Mouse (Mus musculus) left cerebral cortex, postnatal 4 days (tissue): ENCODE measurements around the gene Prss36. TPM values are rescaled to one million over a fixed set of nuclear protein-coding genes. Genes with fewer than 3 reads are reported as not detected.

Experiments used
- DNase-seq: peaks from one replicate; pipeline ENCODE4 v3.0.0-alpha.2; 2022
- intact Hi-C: fragments of 180-260 bp; cut with DNase I; formaldehyde crosslinking; loops from one replicate; pipeline ENCODE4 v1.15.1; 2025
- total RNA-seq, 2 experiments: library from RNA; stranded (reverse); gene quantifications; 2 replicates each; pipeline ENCODE4 v1.2.3; 2021

Prss36 gene
- total RNA-seq, 2 experiments from 2014 or later, result 13.5 to 15.5 TPM

DNA sequence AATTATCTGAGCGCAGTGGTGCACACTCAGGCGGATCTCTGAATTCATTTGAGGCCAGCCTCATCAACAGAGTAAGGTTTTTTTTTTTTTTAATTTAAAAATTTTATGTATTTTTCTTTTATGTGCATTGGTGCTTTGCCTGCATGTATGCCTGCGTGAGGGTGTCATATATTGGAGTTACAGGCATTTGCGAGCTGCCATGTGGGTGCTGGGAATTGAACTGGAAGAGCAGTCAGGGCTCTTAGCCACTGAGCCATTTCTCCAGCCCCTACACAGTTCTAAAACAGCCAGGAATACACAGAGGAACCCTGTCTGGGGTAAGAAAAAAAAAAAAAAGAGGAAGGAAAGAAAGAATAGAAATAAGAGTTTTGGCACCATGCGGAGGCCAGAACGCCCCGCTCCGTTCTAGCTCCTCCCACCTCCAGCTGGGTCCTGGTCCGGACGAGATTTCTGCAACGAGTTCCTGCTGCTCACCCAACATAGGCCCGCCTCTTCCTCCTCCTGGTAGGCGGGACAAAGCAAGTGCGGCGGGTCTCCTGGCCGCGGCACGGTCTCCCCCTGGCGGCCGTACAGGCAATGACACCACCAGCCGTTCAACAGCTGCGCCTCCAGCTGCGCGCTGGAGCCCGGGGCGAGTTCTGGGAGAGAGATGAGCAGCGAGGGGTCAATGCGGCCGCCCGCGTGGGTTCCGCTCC is 11.3 kb downstream of the Prss36 start:
- DNase-seq, result peak; percentile 94
- intact Hi-C loops, result no loop called here

DNA sequence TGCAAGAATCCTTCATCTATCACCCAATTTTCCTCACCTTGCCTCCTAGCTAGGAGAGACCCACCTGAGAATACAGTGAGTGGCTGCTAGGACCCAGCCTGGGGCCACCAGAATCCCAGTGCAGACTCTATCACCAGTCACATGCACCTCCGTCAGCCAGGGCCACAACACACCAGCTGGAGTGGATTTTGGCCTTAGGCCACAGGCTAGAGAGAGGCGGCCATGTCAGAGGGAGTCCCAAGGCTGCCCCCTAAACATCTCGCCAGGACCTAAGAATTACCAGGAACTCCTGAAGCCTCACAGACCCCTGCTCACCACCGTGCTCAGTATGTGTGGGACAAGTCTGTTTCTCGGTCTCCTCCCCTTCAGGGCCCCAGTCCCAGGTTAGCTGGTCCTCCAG is 12.4 kb downstream of the Prss36 start:
- DNase-seq, result no peak
- intact Hi-C loops, result no loop called here

DNA sequence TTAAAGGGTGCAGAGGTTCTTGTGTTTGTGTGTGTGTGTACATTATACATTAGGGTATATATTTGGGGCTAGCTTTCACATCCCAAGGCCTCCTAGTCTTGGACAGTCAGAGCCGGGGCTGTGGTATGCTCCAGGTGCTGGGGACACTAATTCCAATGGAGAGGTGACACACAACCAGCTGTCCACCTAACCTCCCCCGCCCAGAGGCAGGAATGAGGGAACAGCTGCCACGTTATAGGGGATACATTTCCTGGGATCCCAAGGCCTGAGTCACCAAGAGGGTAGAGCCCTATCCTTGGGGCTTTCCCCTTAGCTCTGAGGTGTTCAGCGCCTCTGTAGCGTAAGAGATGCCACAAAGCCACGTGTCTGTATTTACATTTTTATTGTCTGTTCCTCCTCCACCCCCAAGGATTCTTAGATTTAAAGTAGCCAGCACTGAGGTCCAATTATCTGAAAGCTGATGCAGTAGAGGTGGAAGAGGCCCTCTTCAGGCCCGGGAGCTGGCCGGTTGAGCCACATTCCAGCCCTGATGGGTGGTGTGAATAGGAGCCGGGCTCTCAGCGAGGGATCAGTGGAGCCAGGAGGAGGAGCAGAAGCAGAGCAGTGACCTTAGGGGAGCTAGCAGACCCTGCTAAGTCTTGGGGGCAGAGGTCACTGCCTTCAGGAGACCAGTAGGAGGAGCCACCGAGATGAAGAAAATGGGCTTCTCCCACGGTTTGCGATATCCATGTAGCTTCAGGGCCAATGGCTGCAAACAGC is 14.1 kb downstream of the Prss36 start:
- intact Hi-C loops, result no loop called here
- DNase-seq, result no peak

DNA sequence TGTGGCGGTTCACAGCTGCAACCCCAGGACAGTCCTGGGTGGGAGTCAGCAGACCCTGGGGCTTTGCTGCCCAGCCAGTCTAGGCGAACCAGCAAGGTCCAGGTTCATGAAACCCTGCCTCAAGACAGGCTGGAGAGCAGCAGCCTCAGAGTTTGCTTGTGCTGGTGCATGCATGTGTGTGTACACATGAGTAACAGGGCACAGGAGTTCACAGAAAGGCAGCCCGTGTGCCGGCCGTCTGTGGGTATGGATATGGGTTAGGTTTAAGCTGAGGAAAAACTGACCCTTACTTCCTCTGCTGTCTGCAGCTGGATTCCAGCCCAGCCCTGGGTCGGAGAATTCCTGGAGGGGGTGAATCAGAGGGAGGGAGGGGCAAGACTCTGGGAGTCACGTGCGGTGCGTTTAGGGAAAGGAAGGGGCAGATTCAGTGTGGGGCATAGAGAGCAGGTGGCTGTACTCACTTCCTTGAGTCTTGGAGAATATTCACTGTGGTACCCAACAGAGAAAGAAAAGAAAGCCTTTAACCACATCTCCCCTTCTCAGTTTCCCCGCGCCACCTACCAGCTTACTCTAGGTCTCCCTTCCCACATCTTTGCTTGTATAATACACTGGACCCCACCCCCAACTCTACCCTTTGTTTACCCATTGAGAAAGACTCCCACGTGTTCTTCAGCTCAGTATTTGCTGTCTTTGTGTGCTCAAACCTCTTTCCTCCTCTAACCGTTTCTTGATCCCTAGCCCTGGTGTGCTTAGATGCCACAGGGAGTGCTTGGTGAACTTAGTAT is 15.0 kb downstream of the Prss36 start:
- DNase-seq, result no peak
- intact Hi-C loops, result no loop called here

DNA sequence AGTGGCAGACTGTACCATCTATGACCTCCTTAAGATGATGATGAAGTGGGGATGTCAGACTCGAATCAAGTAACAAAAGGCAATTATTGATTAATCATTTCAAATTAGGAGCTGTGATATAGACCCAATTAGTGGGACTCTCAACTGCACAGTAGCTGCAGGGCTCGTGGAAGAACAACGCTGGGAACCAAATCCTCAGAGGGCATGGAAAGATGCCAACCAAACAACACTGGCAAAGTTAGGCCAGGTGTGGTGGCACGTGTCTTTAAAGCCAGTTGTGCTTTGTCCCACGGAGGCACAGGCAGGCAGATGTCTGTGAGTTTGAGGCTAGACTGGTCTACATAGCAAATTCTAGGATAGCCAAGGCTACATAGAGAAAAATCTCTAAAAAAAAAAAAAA is 15.9 kb downstream of the Prss36 start:
- no peak for DNase-seq
- intact Hi-C loops, result no loop called here

DNA sequence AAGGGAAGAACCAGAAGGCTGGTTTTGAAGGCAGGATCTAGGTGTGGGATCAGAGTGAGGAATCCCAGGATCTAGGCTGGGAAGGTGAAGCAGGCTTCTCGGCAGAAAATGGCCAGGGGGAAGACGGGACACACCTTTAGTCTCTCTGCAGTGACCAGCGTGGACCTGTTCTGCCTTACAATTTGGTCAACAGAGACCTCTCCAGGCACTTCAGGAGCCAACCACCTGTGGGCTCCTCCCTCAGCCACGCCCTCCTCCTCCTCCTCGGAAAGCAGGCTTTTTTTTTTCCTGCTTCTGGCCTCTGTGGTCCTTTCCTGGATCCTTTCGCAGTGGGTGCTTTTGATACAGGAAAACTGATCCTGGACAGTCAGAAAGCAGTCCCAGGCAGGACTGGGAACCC is 16.6 kb downstream of the Prss36 start, which contains the start of gene Prss8:
Gene Prss8 (minus strand): TSS at position 182 of the 400 bp plus-strand sequence.
- intact Hi-C loops, result no loop called here
- no peak for DNase-seq

DNA sequence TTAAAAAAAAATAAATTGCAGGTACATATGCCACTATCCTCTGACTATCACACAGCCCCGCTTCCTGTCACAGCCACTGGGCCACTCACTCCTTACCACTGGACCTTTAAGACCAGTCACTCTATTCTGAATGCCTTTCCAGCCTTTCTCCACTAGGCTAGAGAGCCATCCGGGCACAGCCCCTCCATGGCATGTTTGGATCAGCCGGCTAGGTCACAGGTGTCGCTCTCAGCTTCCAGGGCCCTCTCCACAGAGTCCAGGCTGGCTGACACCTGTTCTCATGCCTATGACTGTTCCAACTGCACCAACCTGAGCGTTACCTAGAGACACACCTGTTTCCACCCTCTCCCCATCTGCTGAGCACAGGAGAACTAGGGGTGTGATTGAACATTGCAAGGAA is 17.9 kb downstream of the Prss36 start:
- intact Hi-C loops, result no loop called here
- no peak for DNase-seq

DNA sequence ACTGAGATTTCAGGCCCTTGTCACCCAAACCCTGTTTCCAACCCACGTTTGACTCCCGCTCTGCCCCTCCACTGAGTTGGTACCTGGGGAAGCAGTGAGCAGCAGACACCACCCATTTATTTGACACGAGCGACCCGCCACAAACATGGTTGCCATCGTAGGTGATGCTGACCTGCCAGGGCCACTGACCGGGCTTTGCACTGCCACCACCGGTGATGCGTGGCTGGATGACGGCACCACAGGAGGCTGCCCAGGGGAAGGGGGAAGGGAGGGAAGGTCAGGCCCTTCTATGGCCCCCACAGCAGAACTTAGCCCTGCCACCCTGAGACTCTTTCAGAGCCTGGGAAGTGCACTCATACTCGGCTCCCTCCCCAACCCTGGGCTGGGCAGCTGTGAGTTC is 18.8 kb downstream of the Prss36 start:
- intact Hi-C loops, result no loop called here
- DNase-seq, result no peak

DNA sequence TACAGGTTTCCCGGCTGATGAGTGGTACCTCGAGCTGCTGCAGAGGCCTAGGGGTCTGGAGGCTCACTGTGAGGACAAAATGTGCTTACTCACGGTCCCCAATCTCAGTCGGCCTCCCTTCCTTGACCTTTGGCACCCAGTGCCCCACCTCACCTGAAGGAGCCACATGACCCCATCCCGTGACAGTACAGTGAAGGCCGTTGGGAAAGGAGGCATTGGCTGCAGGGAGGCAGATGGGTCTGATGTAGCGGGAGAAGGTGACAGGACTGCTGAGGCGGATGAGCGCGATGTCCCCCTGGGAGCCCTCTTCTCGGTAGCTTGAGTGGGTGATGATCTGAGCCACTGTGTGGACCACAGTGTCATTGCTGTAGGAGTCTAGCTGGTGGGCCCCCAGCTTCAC is 19.7 kb downstream of the Prss36 start:
- DNase-seq, result no peak
- intact Hi-C loops, result no loop called here

DNA sequence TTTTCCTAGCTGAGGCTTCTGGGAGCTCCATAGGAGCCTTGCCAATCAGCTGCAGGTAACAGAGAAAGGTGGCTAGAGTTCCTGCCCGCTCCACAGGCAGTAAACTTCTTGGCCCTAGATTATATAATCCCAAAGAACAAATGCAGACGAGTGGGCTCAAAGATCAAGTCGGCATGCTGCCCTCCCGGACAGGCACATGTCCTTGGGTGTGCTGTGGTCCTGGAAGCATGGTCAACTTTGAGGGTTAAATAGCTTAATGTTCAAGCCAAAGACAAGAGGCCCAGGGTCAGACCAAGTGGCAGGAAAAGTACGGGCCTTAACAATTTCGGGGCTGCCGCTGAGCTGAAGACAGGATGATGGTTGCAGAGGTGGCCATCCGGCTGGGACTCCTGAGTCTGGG is 20.5 kb downstream of the Prss36 start:
- no peak for DNase-seq
- intact Hi-C loops, result no loop called here

DNA sequence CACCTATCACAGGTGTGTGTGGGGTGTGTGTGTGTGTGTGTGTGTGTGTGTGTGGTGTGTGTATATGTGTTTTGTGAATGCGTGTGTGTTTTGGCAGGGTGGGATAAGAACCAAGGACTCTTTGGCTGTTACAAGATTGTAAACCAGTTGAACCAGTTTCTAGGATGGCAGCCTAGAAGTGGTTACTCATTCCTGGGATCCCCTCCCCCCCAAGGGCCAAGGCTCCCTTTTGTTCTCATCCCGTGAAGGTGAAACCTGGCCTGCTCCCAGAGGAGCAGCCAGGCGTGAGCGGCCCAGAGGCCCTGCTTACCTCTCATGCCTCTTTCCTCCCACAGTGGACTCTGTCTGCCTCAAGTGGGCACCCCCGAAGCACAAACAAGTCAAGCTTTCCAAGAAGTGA is 21.3 kb downstream of the Prss36 start:
- intact Hi-C loops, result no loop called here

DNA sequence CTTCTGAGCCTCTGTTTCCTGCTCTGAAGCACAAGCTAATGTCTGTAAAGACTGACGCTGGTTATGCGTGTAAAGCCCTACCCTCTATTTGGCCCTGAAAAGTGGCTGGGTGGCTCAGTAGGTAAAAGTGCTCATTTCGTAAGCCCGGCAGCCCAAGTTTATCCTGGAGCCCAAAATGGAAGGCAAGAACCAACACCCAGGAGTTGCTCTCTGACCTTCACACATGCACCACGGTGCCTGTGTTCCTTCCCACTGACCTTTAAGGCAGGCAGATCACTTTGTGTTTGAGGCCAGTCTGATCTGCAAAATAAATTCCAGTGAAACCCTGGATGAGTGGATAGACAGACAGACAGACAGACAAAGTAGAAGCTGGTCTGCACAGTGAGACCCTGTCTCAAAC is 22.8 kb downstream of the Prss36 start:
- intact Hi-C loops, result no loop called here
- no peak for DNase-seq

More for the DNA sequence above, 21.3 kb downstream of the Prss36 start:
- no peak for DNase-seq

DNA sequence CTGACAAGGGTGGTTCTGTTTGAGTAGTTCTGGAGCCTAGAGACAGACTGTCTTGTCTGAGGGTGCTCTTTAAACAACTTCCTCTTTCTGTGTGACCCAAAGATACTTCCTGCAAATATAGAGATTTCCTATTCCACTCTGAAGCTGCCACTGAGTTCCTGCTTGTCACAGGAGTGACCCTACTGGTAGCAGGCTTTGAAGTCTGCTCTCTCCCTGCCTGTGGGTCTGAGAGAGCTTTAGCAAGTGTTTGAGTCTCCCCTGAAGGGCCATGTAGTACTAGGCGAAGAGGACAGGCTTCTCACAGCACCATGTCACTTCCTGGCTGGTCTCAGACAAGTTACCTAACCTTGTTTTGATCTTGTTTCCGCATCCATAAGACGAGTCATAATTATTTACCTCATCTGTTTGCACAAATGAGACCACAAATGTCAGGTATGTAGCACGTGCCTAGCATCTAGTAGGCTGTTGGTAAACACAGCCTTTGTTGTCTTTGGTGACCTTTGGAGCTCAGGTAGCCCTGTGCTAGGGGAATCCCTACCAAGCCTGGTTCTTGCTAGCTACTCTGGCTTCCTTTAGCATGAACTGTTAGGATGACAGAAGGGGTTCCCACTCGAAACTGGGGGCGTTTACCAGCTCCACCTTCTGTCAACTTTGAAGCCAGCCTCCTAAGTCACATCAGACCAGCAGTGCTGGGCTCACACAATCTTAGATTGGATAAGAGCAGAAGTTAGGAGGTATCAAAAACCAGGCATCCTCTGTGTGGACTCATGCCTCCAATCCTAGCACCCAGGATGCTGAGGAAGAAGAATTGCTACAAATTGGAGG is 23.9 kb downstream of the Prss36 start:
- intact Hi-C loops, result no loop called here
- DNase-seq, result no peak

DNA sequence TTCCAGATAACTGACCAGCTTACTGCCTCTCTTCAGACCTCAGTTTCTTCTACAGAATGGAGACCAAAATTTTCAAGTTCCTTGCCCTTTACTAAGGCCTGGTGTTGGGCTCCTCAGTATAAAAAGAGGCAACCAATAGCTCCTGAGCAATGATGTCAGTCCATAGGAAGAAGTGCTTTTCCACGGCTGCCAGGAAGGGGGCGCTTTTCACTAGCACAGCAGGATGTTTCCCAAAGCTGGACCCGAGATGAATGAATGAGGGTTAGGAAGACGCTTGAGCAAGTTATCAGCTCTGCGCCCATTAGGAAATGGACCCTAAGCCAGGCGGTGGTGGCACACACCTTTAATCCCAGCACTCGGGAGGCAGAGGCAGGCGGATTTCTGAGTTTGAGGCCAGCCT is 25.0 kb downstream of the Prss36 start:
- intact Hi-C loops, result no loop called here
- no peak for DNase-seq

DNA sequence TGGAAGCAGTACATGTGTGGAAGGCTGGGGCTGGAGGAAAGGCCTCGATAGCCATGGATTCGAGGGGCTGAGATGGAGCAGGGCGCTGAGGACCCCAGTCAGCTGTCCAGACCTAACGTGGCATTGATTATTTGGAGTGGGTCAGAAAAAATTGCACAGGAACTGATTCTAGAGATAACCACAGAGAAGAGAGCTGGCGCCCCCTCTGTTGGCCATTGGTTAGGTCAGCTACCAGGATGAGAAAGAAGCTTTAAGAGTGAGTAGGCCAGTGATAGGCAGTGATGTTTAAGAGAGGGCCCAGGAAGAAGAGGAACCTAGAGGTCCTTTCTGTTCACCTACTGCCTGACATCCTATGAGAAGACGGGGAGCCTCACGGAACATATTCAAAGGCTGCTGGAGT is 27.2 kb downstream of the Prss36 start:
- DNase-seq, result no peak
- intact Hi-C loops, result no loop called here

DNA sequence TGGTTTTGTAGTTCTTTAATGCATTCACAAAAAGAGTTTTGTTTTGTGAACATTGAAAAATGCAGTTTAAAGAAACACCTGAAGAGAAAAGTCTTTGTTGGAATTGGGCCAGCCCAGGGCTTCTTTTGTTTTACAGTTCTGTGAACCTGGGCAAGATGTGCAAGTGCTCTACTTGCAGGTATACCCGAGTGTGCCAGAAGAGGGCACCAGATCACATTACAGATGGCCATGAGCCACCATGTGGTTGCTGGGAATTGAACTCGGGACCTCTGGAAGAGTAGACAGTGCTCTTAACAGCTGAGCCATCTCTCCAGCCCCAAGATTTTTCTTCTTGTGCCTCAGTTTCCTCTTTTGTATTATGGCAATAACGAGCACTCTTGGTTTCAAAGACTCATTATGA is 28.3 kb downstream of the Prss36 start:
- DNase-seq, result peak; percentile 38

DNA sequence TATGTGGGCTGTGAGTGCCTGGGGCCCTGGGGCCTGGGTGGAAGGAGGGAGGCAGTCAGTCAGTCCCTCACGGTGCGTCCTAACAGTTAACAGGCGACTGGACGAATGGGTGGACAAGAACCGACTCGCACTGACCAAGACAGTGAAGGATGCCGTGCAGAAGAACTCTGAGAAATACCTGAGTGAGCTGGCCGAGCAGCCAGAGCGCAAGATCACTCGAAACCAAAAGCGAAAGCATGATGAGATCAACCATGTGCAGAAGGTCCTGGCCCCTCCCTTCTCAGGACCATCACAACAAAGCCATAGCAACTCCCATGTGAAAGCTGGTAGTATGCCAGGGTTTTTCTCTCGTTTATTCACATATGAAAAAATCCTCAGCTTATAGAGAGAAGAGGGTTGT is 31.2 kb downstream of the Prss36 start:
- DNase-seq, result no peak
- intact Hi-C loops, result no loop called here

More for the DNA sequence above, 28.3 kb downstream of the Prss36 start:
- intact Hi-C loops, result no loop called here

DNA sequence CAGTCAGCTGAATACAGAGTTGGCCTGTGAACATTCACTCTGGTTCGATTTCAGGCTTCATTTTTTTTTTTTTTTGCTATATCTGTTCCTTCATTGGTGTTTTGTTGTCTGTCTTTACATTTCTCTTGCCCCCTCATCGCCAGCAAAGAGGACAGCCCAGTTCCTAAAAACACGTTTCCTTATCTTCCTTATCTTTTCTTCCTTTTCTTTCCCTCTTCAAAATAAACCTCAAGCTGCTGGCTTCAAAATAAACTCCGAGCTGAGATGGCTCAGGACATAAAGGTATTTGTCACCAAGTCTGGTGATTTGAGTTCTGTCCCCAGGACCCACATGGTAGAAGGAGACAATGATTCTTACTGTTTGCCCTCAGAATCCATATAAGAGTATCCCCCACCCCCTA is 33.6 kb downstream of the Prss36 start:
- no peak for DNase-seq
- intact Hi-C loops, result no loop called here

DNA sequence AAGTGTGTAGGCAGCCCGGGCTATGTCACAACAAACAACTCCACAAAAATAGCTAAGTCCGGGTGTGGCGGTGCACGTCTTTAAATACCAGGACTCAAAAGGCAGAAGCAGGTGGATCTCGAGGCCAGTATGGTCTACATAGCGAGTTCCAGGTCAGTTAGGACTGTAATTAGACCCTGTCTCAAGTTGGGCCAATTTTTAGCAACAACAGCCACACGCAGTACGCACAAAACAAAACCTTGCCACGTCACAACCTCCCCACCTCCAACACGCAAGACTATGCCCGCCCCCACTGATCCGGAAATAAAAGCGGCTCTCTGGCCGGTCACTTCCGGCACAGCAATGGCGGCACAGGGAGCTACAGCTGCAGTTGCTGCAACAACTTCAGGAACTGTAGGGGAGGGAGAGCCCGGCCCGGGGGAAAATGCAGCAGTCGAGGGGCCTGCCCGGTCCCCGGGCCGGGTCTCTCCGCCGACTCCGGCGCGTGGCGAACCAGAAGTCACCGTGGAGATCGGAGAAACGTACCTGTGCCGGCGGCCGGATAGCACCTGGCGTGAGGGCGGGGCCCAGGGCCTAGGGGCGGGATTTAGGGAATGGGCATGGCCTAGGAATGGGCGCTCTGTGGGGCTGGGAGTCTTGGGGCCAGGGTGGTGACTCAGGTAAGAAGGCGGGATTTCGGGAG is 34.2 kb downstream of the Prss36 start, which contains the start of gene Kat8:
Gene Kat8 (plus strand): TSS at position 327 of the 682 bp plus-strand sequence.
- intact Hi-C loops, result no loop called here
- peak; percentile 89 for DNase-seq

DNA sequence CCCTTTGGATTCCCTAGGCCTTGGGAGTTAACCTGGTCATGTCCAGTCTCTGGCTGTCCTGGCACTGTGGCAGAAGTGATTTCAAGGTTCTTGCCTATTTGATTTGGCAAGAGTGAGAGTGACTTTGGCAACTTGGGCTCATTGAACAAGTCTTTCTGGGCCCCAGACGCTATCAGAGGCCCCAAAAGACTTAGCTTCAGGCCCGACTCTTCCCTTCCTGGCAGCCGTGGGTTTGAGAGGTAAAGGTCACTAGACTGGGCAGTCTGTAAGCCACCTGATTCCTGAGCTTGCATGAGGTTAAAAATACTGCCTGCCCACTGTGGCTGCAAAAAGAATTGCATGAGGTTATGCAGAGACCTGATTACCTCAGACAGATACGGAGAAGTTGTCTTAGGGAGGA is 37.9 kb downstream of the Prss36 start:
- intact Hi-C loops, result no loop called here
- DNase-seq, result no peak
